Mouse (Mus musculus) right cerebral cortex, postnatal 14 days (tissue): ENCODE measurements around the gene Ttc1.

Experiments
- DNase-seq: peaks from one replicate; pipeline ENCODE4 v3.0.0; 2022

Gene Ttc1

GRCm38 (mm10) chr11:43747233-43748226 lies at the start of gene Ttc1:
TSS of gene Ttc1 (minus strand) at chr11:43748008.
- DNase-seq, result peak; percentile 97

GRCm38 (mm10) chr11:43795992-43796391 lies 48.2 kb upstream of the Ttc1 start:
- no peak for DNase-seq

GRCm38 (mm10) chr11:43790446-43790845 lies 42.6 kb upstream of the Ttc1 start:
- DNase-seq, result no peak

- DNase-seq, result peak; percentile 75
These were observed 36.0 kb upstream of the Ttc1 start for GRCm38 (mm10) chr11:43783772-43784171.

GRCm38 (mm10) chr11:43783106-43783505 lies 35.3 kb upstream of the Ttc1 start:
- DNase-seq, result no peak

GRCm38 (mm10) chr11:43779551-43779950 lies 31.7 kb upstream of the Ttc1 start:
- DNase-seq, result no peak

GRCm38 (mm10) chr11:43776324-43776694 lies 28.5 kb upstream of the Ttc1 start:
- no peak for DNase-seq

GRCm38 (mm10) chr11:43775469-43776323 lies 27.9 kb upstream of the Ttc1 start:
- DNase-seq, result no peak

- DNase-seq, result no peak
These were observed 25.9 kb upstream of the Ttc1 start for GRCm38 (mm10) chr11:43773725-43774124.

- DNase-seq, result no peak
These were observed 22.3 kb upstream of the Ttc1 start for GRCm38 (mm10) chr11:43770110-43770509.

GRCm38 (mm10) chr11:43767749-43768148 lies 19.9 kb upstream of the Ttc1 start:
- no peak for DNase-seq

GRCm38 (mm10) chr11:43766922-43767648 lies 19.3 kb upstream of the Ttc1 start:
- peak; percentile 80 for DNase-seq

- no peak for DNase-seq
These were observed 10.6 kb upstream of the Ttc1 start for GRCm38 (mm10) chr11:43758436-43758835.

- no peak for DNase-seq
These were observed 7.6 kb upstream of the Ttc1 start for GRCm38 (mm10) chr11:43755411-43755810.

GRCm38 (mm10) chr11:43754568-43754967 lies 6.8 kb upstream of the Ttc1 start:
- no peak for DNase-seq

- no peak for DNase-seq
These were observed 3.7 kb upstream of the Ttc1 start for GRCm38 (mm10) chr11:43751542-43751941.

- DNase-seq, result no peak
These were observed 19.0 kb downstream of the Ttc1 start for GRCm38 (mm10) chr11:43728737-43729301.

GRCm38 (mm10) chr11:43727796-43728195 lies 20.0 kb downstream of the Ttc1 start:
- no peak for DNase-seq

GRCm38 (mm10) chr11:43723411-43723810 lies 24.4 kb downstream of the Ttc1 start:
- DNase-seq, result no peak

- DNase-seq, result no peak
These were observed 35.6 kb downstream of the Ttc1 start for GRCm38 (mm10) chr11:43712178-43712577.

- no peak for DNase-seq
These were observed 39.4 kb downstream of the Ttc1 start for GRCm38 (mm10) chr11:43708409-43708808.

- no peak for DNase-seq
These were observed 42.1 kb downstream of the Ttc1 start for GRCm38 (mm10) chr11:43705751-43706150.

- no peak for DNase-seq
These were observed 44.3 kb downstream of the Ttc1 start for GRCm38 (mm10) chr11:43703552-43703951.
